Mouse (Mus musculus) testis, adult 2 months (tissue): ENCODE measurements around the gene Nxn.

Experiments
- CTCF ChIP-seq: fragments of 200-500 bp; IDR thresholded peaks from 2 replicates; pipeline ENCODE4 v1.5.1; 2012; ENCODE audit warnings: low read depth, mild to moderate bottlenecking, inconsistent platforms, low read length, moderate library complexity; ENCODE audit not compliant: control insufficient read depth, insufficient read depth, insufficient replicate concordance
- POLR2A ChIP-seq: fragments of 200-500 bp; IDR thresholded peaks from 2 replicates; pipeline ENCODE4 v1.6.1; 2012; ENCODE audit warnings: low read depth, mild to moderate bottlenecking, inconsistent platforms, low read length, moderate library complexity; ENCODE audit not compliant: control insufficient read depth

DNA sequence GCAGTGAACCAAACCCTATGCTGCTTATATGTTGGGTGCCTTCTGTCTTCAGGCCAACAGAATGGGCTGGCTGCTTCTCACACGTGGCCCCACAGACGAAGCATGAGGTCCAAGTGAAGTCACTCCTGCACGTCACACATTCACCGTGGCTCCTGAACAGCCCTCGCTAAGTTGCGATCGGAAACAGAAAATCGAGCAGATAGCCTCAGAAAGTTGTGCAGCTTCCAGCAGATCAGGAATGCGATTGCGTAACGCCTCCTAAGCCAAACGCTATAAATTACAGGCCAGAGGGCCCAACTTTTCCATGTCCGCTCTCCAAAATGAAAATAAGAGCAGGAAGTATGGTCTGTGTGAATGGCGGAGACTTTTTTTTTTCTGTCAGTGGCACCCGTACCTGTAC, 106.5 kb downstream of the Nxn start:
- TF ChIP-seq POLR2A (no peak), CTCF (no peak)
